Mouse (Mus musculus) hindbrain, embryonic 14.5 days (tissue): ENCODE data around the gene E130116L18Rik. TPM values are rescaled to one million over a fixed set of nuclear protein-coding genes. Genes with fewer than 3 reads are reported as not detected.
"Not testable (repeated sequence)": the region's sequence is repeated elsewhere in the genome, so short reads cannot be mapped to it uniquely, and the experiment has no call there.

Experiments used
- ATAC-seq: fragments of 200-750 bp; cut with Nextera tagmentation; 2 replicates; pipeline ENCODE4 v1.8.0; 2017; ENCODE audit warnings: moderate number of reproducible peaks, mild to moderate bottlenecking, moderate TSS enrichment, moderate library complexity; ENCODE audit not compliant: low FRiP score
- DNase-seq: peaks from one replicate; pipeline ENCODE4 v3.0.0-alpha.2; 2015; ENCODE audit warnings: low spot score
- H3K27ac ChIP-seq: fragments of 300-500 bp; sonication (generic); 2 replicates; pipeline ENCODE4 v1.5.1; 2014; ENCODE audit warnings: mild to moderate bottlenecking, moderate library complexity
- H3K27me3 ChIP-seq: fragments of 300-500 bp; sonication (generic); 2 replicates; pipeline ENCODE4 v1.6.1; 2014; ENCODE audit warnings: mild to moderate bottlenecking, low read length, mixed read lengths; ENCODE audit not compliant: control insufficient read depth, insufficient read depth
- H3K36me3 ChIP-seq: fragments of 300-500 bp; sonication (generic); replicated peaks from 2 replicates; pipeline ENCODE4 v1.6.1; 2014; ENCODE audit not compliant: control insufficient read depth, insufficient read depth
- H3K4me1 ChIP-seq: fragments of 300-500 bp; sonication (generic); replicated peaks from 2 replicates; pipeline ENCODE4 v1.6.1; 2014; ENCODE audit warnings: antibody characterized with exemption, low read length, mixed read lengths; ENCODE audit not compliant: control insufficient read depth, insufficient read depth
- H3K4me2 ChIP-seq: fragments of 300-500 bp; sonication (generic); replicated peaks from 2 replicates; pipeline ENCODE4 v1.6.1; 2014; ENCODE audit warnings: mild to moderate bottlenecking, moderate library complexity
- H3K4me3 ChIP-seq: fragments of 300-500 bp; sonication (generic); replicated peaks from 2 replicates; pipeline ENCODE4 v1.5.1; 2014; ENCODE audit warnings: mild to moderate bottlenecking, low read length
- H3K9ac ChIP-seq: fragments of 300-500 bp; sonication (generic); 2 replicates; pipeline ENCODE4 v1.6.1; 2014
- H3K9me3 ChIP-seq: fragments of 300-500 bp; sonication (generic); 2 replicates; pipeline ENCODE4 v1.6.1; 2016; ENCODE audit warnings: low read length; ENCODE audit not compliant: control insufficient read depth
- WGBS: fragments of 180-500 bp; shearing (Covaris S2); extraction: QIAGEN DNeasy Blood & Tissue Kit; methylation state at CpG from one replicate; pipeline ENCODE4 v1.1.7; 2014; 5-methylcytosine and 5-hydroxymethylcytosine counted together
- polyA plus RNA-seq: library from polyadenylated mRNA; unstranded; fragments of >200 nt; fragmentation: Nextera tagmentation; extraction: Ambion mirVana; gene quantifications from 2 replicates; pipeline ENCODE4 v1.2.1, GENCODE M21; 2014

The E130116L18Rik gene
- polyA plus RNA-seq, 1 experiment from 2014 or later: not detected

GRCm38 (mm10) chr5:25188802-25189201, 34.2 kb downstream of the E130116L18Rik start:
- no peak overlapping the region for H3K9ac ChIP-seq
- H3K4me1 ChIP-seq: no peaks in the 10 kb centered on the region
- no peak overlapping the region for H3K4me3 ChIP-seq
- no peak overlapping the region for H3K4me2 ChIP-seq
- no peak for DNase-seq
- no peaks in the 10 kb centered on the region for H3K27me3 ChIP-seq
- WGBS: 43% methylated on average over 1 of the region's 1 CpGs
- no peaks in the 10 kb centered on the region for H3K36me3 ChIP-seq
- no peaks in the 10 kb centered on the region for H3K9me3 ChIP-seq
- no peak overlapping the region for H3K27ac ChIP-seq
- no peak for ATAC-seq

GRCm38 (mm10) chr5:25187727-25188126, 35.2 kb downstream of the E130116L18Rik start:
- no peaks in the 10 kb centered on the region for H3K27me3 ChIP-seq
- H3K27ac ChIP-seq: no peak overlapping the region
- no peaks in the 10 kb centered on the region for H3K9me3 ChIP-seq
- ATAC-seq (no peak), DNase-seq (no peak)
- no peak overlapping the region for H3K9ac ChIP-seq
- H3K4me3 ChIP-seq: no peak overlapping the region
- H3K4me1 ChIP-seq: no peaks in the 10 kb centered on the region
- no peak overlapping the region for H3K4me2 ChIP-seq
- H3K36me3 ChIP-seq: no peaks in the 10 kb centered on the region

- Histone ChIP-seq H3K4me1 (no peaks in the 10 kb centered on the region), H3K4me2 (no peak overlapping the region), H3K9me3 (no peaks in the 10 kb centered on the region), H3K27me3 (no peaks in the 10 kb centered on the region), H3K4me3 (no peak overlapping the region), H3K27ac (no peak overlapping the region), H3K36me3 (no peaks in the 10 kb centered on the region), H3K9ac (no peak overlapping the region)
- 52% methylated on average over 2 of the region's 2 CpGs for WGBS
- DNase-seq (no peak), ATAC-seq (no peak)
Observed at GRCm38 (mm10) chr5:25184594-25184993, 38.4 kb downstream of the E130116L18Rik start.

- Histone ChIP-seq H3K36me3 (no peaks in the 10 kb centered on the region), H3K9me3 (no peaks in the 10 kb centered on the region), H3K4me2 (no peak overlapping the region), H3K4me1 (no peaks in the 10 kb centered on the region), H3K9ac (no peak overlapping the region), H3K27me3 (no peaks in the 10 kb centered on the region), H3K4me3 (no peak overlapping the region), H3K27ac (no peak overlapping the region)
- DNase-seq: no peak
- 80% methylated on average over 4 of the region's 4 CpGs for WGBS
- ATAC-seq: no peak
Observed at GRCm38 (mm10) chr5:25183595-25183994, 39.4 kb downstream of the E130116L18Rik start.

- H3K4me2 ChIP-seq: no peak within 1 kb of the TSS
- no peaks in the 10 kb centered on the region for H3K27me3 ChIP-seq
- H3K4me3 ChIP-seq: no peak within 1 kb of the TSS
- H3K4me1 ChIP-seq: no peaks in the 10 kb centered on the region
- no peaks in the 10 kb centered on the region for H3K36me3 ChIP-seq
- no peak for ATAC-seq
- H3K27ac ChIP-seq: no peak within 1 kb of the TSS
- H3K9me3 ChIP-seq: no peaks in the 10 kb centered on the region
- no peak within 1 kb of the TSS for H3K9ac ChIP-seq
- no peak for DNase-seq
- WGBS: 96% methylated on average over 1 of the region's 1 CpGs
Observed at GRCm38 (mm10) chr5:25181004-25181531, 41.9 kb downstream of the E130116L18Rik start, which contains the start of gene Galntl5. TSS of gene Galntl5 (plus strand) at chr5:25181460.

GRCm38 (mm10) chr5:25179936-25180488, 42.9 kb downstream of the E130116L18Rik start:
- ATAC-seq (no peak), DNase-seq (no peak)
- Histone ChIP-seq H3K4me1 (no peaks in the 10 kb centered on the region), H3K9me3 (no peaks in the 10 kb centered on the region), H3K36me3 (no peaks in the 10 kb centered on the region), H3K9ac (no peak overlapping the region), H3K27me3 (no peaks in the 10 kb centered on the region), H3K27ac (no peak overlapping the region), H3K4me3 (no peak overlapping the region), H3K4me2 (no peak overlapping the region)
- WGBS: 97% methylated on average over 3 of the region's 3 CpGs

- Histone ChIP-seq H3K4me2 (no peak overlapping the region), H3K36me3 (no peaks in the 10 kb centered on the region), H3K27ac (no peak overlapping the region), H3K9me3 (no peaks in the 10 kb centered on the region), H3K4me3 (no peak overlapping the region), H3K9ac (no peak overlapping the region), H3K4me1 (no peaks in the 10 kb centered on the region), H3K27me3 (no peaks in the 10 kb centered on the region)
- DNase-seq: no peak
- WGBS: 92% methylated on average over 4 of the region's 4 CpGs
- ATAC-seq: no peak
Observed at GRCm38 (mm10) chr5:25179284-25179683, 43.7 kb downstream of the E130116L18Rik start.

- H3K9me3 ChIP-seq, H3K4me1 ChIP-seq, H3K4me2 ChIP-seq, DNase-seq, ATAC-seq, H3K27ac ChIP-seq, H3K9ac ChIP-seq, H3K4me3 ChIP-seq, H3K36me3 ChIP-seq, H3K27me3 ChIP-seq: not testable (repeated sequence)
- 85% methylated on average over 4 of the region's 4 CpGs for WGBS
Observed at GRCm38 (mm10) chr5:25178543-25178942, 44.4 kb downstream of the E130116L18Rik start.

GRCm38 (mm10) chr5:25177937-25178336, 45.0 kb downstream of the E130116L18Rik start:
- WGBS: 91% methylated on average over 5 of the region's 5 CpGs
- not testable (repeated sequence) for DNase-seq, ATAC-seq, H3K4me1 ChIP-seq, H3K36me3 ChIP-seq, H3K4me2 ChIP-seq, H3K27ac ChIP-seq, H3K9ac ChIP-seq, H3K9me3 ChIP-seq, H3K27me3 ChIP-seq, H3K4me3 ChIP-seq
